Mouse (Mus musculus) neural tube, embryonic 15.5 days (tissue): ENCODE data around the gene Cisd3. TPM values are rescaled to one million over a fixed set of nuclear protein-coding genes. Genes with fewer than 3 reads are reported as not detected.
A peak's percentile ranks its signal among the peaks of the same experiment; 100 is the strongest.
"Not testable (repeated sequence)": the region's sequence is repeated elsewhere in the genome, so short reads cannot be mapped to it uniquely, and the experiment has no call there.

Experiments
- ATAC-seq: fragments of 200-750 bp; cut with Nextera tagmentation; 2 replicates; pipeline ENCODE4 v1.8.0; 2017; ENCODE audit warnings: mild to moderate bottlenecking, moderate TSS enrichment, moderate library complexity; ENCODE audit not compliant: low FRiP score
- H3K27ac ChIP-seq: fragments of 300-500 bp; sonication (generic); replicated peaks from 2 replicates; pipeline ENCODE4 v1.5.1; 2015; ENCODE audit warnings: mild to moderate bottlenecking, inconsistent platforms
- H3K27me3 ChIP-seq: fragments of 300-500 bp; sonication (generic); replicated peaks from 2 replicates; pipeline ENCODE4 v1.6.1; 2015; ENCODE audit warnings: inconsistent platforms
- H3K36me3 ChIP-seq: fragments of 300-500 bp; sonication (generic); 2 replicates; pipeline ENCODE4 v1.6.1; 2015; ENCODE audit warnings: inconsistent platforms
- H3K4me1 ChIP-seq: fragments of 300-500 bp; sonication (generic); 2 replicates; pipeline ENCODE4 v1.6.1; 2015; ENCODE audit warnings: inconsistent platforms
- H3K4me2 ChIP-seq: fragments of 300-500 bp; sonication (generic); 2 replicates; pipeline ENCODE4 v1.6.1; 2015; ENCODE audit warnings: inconsistent platforms, mild to moderate bottlenecking, moderate library complexity
- H3K4me3 ChIP-seq: fragments of 300-500 bp; sonication (generic); replicated peaks from 2 replicates; pipeline ENCODE4 v1.5.1; 2015; ENCODE audit warnings: mild to moderate bottlenecking, inconsistent platforms
- H3K9ac ChIP-seq: fragments of 300-500 bp; sonication (generic); replicated peaks from 2 replicates; pipeline ENCODE4 v1.6.1; 2015; ENCODE audit warnings: mild to moderate bottlenecking, inconsistent platforms
- H3K9me3 ChIP-seq: fragments of 300-500 bp; sonication (generic); replicated peaks from 2 replicates; pipeline ENCODE4 v1.6.1; 2016; ENCODE audit warnings: inconsistent platforms
- WGBS: fragments of 180-500 bp; shearing (Covaris S2); methylation state at CpG from one replicate; pipeline ENCODE4 v1.1.7; 2015; ENCODE audit warnings: mixed read lengths; 5-methylcytosine and 5-hydroxymethylcytosine counted together
- polyA plus RNA-seq: library from polyadenylated mRNA; unstranded; fragments of >200 nt; fragmentation: Nextera tagmentation; extraction: Ambion mirVana; gene quantifications from 2 replicates; pipeline ENCODE4 v1.2.1, GENCODE M21; 2015

The Cisd3 gene
- polyA plus RNA-seq, 1 experiment from 2014 or later = 50.1 TPM

GRCm38 (mm10) chr11:97701581-97702392, 16.2 kb downstream of the Cisd3 start:
- WGBS = 50% methylated on average over 15 of the region's 15 CpGs
- H3K27me3 ChIP-seq = no peaks in the 10 kb centered on the region
- H3K4me3 ChIP-seq = peak overlapping the region; percentile 95
- H3K9me3 ChIP-seq = no peaks in the 10 kb centered on the region
- peaks cover 45% of the 10 kb centered on the region for H3K4me1 ChIP-seq
- H3K36me3 ChIP-seq = peaks cover 12% of the 10 kb centered on the region
- peak overlapping the region; percentile 90 for H3K4me2 ChIP-seq
- H3K9ac ChIP-seq = peak overlapping the region; percentile 83
- ATAC-seq = no peak
- H3K27ac ChIP-seq = peak overlapping the region; percentile 97

- WGBS = under 1% methylated on average over 24 of the region's 24 CpGs
- Histone ChIP-seq H3K4me2 (peak overlapping the region; percentile 90), H3K4me1 (peaks cover 39% of the 10 kb centered on the region), H3K27me3 (no peaks in the 10 kb centered on the region), H3K9ac (peak overlapping the region; percentile 83), H3K27ac (peak overlapping the region; percentile 97), H3K9me3 (no peaks in the 10 kb centered on the region), H3K36me3 (peaks cover 18% of the 10 kb centered on the region), H3K4me3 (peak overlapping the region; percentile 95)
- peak; percentile 40; the same call in 1 of the 2 replicates for ATAC-seq
These were observed 16.7 kb downstream of the Cisd3 start for GRCm38 (mm10) chr11:97702393-97702745.

DNA sequence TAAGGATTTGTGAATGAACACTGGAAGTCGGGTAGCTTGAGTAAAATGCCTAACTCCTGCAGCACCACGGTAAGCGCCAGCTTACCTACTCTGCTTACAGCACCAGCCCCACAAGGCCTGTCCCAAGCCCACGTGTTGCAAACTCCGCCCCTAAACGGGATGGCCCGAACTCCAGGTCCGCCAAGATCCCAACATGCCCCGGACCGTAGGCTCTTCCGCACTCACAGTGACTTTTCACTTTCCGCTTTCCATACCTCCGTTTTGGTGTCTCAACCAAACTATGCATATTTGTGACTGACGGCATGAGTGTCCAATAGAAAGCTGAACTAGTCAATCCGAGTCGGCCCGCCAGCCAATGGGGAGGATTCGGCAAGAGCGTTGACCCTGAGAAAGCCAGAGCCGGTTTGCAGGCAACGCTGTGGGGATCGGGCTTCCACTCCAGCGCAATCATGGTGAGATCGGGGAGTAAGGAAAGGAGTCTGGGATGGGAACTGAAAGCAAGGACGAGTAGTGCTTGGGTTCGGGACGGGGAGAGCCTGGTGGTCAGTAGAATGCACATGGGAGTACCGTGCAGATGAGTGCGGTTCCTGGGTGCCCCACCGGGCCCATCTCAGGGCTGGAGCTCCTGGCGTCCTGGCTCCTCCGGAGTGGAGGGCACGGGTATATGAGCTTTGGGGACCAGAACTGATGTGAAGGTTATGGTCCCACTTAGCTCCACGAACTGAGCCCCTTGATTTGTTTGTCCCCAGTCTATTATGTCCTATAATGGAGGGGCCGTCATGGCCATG, 17.6 kb downstream of the Cisd3 start, which contains the start of gene Psmb3:
Gene Psmb3 (plus strand): TSS at position 361 of the 788 bp plus-strand sequence.
- Histone ChIP-seq H3K36me3 (peaks cover 24% of the 10 kb centered on the region), H3K4me2 (peak within 1 kb of the TSS; percentile 90), H3K27ac (peak within 1 kb of the TSS; percentile 97), H3K4me3 (peak within 1 kb of the TSS; percentile 95), H3K9ac (peak within 1 kb of the TSS; percentile 83), H3K9me3 (no peaks in the 10 kb centered on the region), H3K27me3 (no peaks in the 10 kb centered on the region), H3K4me1 (peaks cover 31% of the 10 kb centered on the region)
- peak; percentile 90 for ATAC-seq
- WGBS = under 1% methylated on average over 35 of the region's 35 CpGs

DNA sequence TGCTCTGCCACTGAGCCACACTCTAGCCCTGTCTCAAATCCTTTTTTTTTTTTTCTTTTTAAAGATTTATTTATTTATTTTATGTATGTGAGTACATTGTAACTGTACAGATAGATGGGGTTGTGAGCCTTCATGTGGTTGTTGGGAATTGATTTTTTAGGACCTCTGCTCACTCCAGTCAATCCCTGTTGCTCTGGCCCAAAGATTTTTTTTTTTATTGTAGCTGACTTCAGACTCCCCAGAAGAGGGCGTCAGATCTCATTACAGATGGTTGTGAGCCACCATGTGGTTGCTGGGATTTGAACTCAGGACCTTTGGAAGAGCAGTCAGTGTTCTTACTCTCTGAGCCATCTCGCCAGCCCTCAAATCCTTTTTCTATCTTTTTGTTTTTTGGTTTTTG, 24.4 kb downstream of the Cisd3 start:
- H3K9me3 ChIP-seq, H3K27me3 ChIP-seq, H3K9ac ChIP-seq, H3K4me3 ChIP-seq, ATAC-seq, H3K27ac ChIP-seq, H3K4me2 ChIP-seq, H3K4me1 ChIP-seq: not testable (repeated sequence)
- 77% methylated on average over 2 of the region's 2 CpGs for WGBS
- peaks cover 66% of the 10 kb centered on the region for H3K36me3 ChIP-seq

DNA sequence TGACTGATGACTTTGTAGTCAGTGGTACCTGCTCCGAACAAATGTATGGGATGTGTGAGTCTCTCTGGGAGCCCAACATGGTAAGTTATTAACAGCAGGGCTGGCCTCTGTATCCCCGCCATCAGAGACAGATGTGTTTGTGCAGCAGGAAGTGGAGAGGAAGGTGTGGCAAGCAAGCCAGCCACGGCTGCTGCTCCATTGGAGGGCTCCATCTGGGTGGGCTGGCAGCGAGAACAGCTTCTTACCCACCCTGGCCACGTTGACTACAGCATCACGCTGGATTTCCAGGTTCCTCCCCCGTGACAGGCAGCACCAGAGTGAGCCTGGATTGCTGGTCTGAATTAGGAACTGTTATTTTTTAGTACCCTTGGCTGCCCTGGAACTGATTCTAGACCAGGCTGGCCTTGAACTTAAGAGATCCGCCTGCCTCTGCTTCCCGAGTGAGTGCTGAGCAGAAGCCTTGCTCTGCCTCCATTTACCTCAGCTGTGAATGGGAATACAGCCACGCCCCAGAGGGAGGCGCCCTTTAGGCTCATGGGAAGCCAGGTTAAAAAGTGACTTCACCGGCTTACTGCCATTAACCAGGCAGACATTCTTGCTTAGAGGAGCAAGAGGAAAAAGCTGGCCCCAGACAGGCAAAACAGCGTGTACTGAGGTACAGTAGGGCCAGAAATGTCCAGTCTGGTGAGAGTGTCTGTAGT, 25.7 kb downstream of the Cisd3 start:
- WGBS = 87% methylated on average over 13 of the region's 13 CpGs
- Histone ChIP-seq H3K27ac (no peak overlapping the region), H3K9ac (no peak overlapping the region), H3K9me3 (no peaks in the 10 kb centered on the region), H3K4me3 (no peak overlapping the region), H3K27me3 (no peaks in the 10 kb centered on the region), H3K4me2 (no peak overlapping the region), H3K4me1 (peaks cover 5% of the 10 kb centered on the region; the same call in 1 of the 2 replicates), H3K36me3 (peaks cover 62% of the 10 kb centered on the region)
- ATAC-seq = no peak

DNA sequence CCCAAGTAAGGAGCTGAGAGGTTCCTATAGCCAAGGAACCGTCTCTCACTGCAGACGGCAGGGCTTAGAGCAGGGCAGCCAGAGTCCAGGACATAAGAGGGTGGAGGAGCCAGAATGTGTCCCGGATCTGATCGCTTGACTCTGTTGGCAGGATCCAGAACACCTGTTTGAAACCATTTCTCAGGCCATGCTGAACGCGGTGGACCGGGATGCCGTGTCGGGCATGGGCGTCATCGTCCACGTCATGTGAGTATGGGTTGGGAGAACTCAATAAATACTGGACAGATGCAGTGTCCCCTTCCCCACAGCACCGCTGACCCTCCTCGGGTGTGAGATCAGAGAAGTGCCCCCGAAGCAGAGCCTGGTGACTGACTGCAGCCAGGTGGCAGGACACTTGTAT, 26.7 kb downstream of the Cisd3 start:
- Histone ChIP-seq H3K27me3 (no peaks in the 10 kb centered on the region), H3K9ac (no peak overlapping the region), H3K9me3 (no peaks in the 10 kb centered on the region), H3K4me1 (peaks cover 5% of the 10 kb centered on the region; the same call in 1 of the 2 replicates), H3K27ac (no peak overlapping the region), H3K4me3 (no peak overlapping the region), H3K36me3 (peaks cover 61% of the 10 kb centered on the region), H3K4me2 (no peak overlapping the region)
- no peak for ATAC-seq
- WGBS = 93% methylated on average over 15 of the region's 15 CpGs

- peaks cover 62% of the 10 kb centered on the region for H3K36me3 ChIP-seq
- H3K9me3 ChIP-seq = no peaks in the 10 kb centered on the region
- ATAC-seq = no peak
- peaks cover 5% of the 10 kb centered on the region; the same call in 1 of the 2 replicates for H3K4me1 ChIP-seq
- H3K4me3 ChIP-seq = no peak overlapping the region
- no peak overlapping the region for H3K9ac ChIP-seq
- no peak overlapping the region for H3K4me2 ChIP-seq
- 87% methylated on average over 8 of the region's 8 CpGs for whole genome bisulfite sequencing
- H3K27ac ChIP-seq = 0 out of 2 replicates have a peak overlapping the region, but pooled peaks have one; percentile 41
- no peaks in the 10 kb centered on the region for H3K27me3 ChIP-seq
These were observed 28.3 kb downstream of the Cisd3 start for GRCm38 (mm10) chr11:97713896-97714295.

DNA sequence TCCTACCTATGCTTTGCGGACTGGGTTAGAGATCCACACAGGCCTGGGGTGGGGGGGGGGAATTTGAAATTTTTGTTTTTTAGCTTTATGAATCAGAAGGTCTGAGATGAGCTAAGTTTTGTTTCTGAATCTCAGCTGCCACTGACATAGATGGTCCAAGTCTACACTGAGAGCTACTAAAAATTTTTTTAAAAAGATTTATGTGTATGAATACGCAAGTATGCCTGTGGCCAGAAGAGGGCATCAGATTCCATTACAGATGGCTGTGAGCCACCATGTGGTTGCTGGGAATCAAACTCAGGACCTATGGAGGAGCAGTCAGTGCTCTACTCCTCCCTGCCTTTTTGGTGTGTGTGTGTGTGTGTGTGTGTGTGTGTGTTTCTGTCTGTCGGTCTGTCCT, 28.7 kb downstream of the Cisd3 start:
- ATAC-seq = no peak
- no peak overlapping the region for H3K27ac ChIP-seq
- peaks cover 64% of the 10 kb centered on the region for H3K36me3 ChIP-seq
- no peak overlapping the region for H3K9ac ChIP-seq
- no peak overlapping the region for H3K4me3 ChIP-seq
- H3K4me2 ChIP-seq = no peak overlapping the region
- H3K4me1 ChIP-seq = peaks cover 5% of the 10 kb centered on the region; the same call in 1 of the 2 replicates
- no peaks in the 10 kb centered on the region for H3K27me3 ChIP-seq
- no peaks in the 10 kb centered on the region for H3K9me3 ChIP-seq
- WGBS = 95% methylated on average over 3 of the region's 3 CpGs

DNA sequence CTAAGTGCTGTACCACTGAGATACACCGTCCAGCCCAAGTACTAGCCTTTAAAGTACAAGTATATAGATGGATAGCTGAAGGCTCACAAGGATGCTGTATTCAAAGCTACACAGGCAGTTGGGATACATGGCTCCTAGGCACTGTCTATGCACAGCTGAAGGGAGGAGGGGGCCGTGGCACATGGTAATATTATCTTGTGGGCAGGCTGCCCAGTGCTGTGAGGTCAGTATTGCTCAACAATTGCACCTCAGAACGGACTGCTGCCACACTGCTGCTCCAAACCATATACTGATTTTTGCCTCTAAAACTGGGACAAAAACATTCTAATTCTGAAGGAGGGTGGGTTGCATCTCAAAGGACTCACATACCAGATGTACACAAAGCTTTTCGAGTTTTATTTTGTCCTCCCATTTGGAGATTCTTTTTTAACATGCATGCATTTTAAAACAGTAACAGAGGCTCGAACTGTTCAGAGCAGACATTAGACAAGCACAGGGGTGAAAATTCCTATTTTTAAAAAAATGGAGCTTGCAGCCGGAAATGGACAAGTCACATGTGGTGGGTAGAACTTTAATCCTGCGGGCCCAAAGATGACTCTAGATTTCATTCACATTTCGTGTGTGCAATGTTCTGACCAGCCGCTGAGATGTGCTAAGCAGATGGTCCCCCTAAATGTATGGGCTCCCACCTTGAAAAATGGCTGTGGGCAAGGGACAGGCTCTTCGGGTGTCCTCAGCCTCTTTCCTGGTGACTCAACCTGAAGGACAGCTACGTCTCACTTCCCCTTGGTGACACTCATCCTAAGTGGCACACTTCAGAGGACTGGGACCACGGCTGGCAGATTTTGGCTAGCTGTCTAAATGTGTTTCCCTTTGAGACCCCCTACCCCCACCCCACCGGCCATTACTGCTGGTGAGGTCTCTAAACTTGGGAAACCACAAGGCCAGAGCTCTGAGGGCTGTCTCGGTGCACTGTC, 29.4 kb downstream of the Cisd3 start:
- ATAC-seq = no peak
- Histone ChIP-seq H3K9me3 (no peaks in the 10 kb centered on the region), H3K9ac (no peak overlapping the region), H3K36me3 (peaks cover 71% of the 10 kb centered on the region), H3K27me3 (no peaks in the 10 kb centered on the region), H3K27ac (no peak overlapping the region), H3K4me3 (no peak overlapping the region), H3K4me1 (peaks cover 5% of the 10 kb centered on the region; the same call in 1 of the 2 replicates), H3K4me2 (no peak overlapping the region)
- 91% methylated on average over 14 of the region's 14 CpGs for WGBS

DNA sequence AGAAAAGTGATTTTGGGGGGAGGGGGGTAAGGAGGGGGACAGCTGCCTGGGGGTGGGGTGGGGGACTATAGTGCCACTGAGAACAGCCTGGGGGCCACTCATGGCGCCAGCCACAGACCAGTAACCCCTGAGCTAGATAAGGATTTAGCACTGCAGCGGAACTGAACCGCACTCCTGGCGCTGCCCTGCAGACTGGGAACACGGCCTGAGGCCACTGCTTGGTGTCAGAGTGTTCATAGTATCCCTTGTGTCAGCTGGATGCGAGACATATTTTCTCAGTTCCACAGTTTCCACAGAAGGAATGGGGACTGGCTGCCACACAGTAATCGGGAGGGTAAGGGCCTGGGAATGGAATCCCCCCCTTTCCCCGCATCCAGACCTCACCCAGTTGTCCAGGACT, 30.4 kb downstream of the Cisd3 start:
- H3K4me2 ChIP-seq = no peak overlapping the region
- no peaks in the 10 kb centered on the region for H3K27me3 ChIP-seq
- no peak overlapping the region for H3K9ac ChIP-seq
- peaks cover 5% of the 10 kb centered on the region; the same call in 1 of the 2 replicates for H3K4me1 ChIP-seq
- 91% methylated on average over 8 of the region's 8 CpGs for WGBS
- H3K36me3 ChIP-seq = peaks cover 76% of the 10 kb centered on the region
- no peaks in the 10 kb centered on the region for H3K9me3 ChIP-seq
- no peak overlapping the region for H3K4me3 ChIP-seq
- no peak for ATAC-seq
- no peak overlapping the region for H3K27ac ChIP-seq
